Mouse (Mus musculus): ENCODE results near the gene Glb1l3. TPM values are rescaled to one million over a fixed set of nuclear protein-coding genes. Genes with fewer than 3 reads are reported as not detected.
A peak's percentile ranks its signal among the peaks of the same experiment; 100 is the strongest.
"Not testable (repeated sequence)": the region's sequence is repeated elsewhere in the genome, so short reads cannot be mapped to it uniquely, and the experiment has no call there.

Gene Glb1l3
- polyA plus RNA-seq (2015; fragmentation: Nextera tagmentation; extraction: Ambion mirVana), result not detected in 2 replicates

DNA sequence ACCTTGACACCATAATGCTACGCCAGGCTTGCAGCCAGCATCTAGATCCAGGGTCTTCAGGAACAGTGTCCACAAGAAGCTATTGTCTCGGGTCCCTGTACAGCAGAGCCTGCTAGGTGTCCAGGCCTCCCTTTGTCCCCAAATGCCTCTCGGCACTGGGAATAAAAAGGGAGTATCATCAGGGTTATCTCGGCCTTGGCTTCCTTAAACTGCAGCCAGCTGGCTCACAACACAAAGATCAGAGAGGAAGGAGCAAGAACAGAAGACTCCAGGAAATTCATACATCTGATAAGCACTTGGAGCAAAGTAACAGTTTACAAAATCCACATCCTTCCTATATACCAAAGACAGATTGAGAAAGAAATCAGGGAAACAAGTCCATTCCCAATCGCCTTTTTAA, at the start of gene Glb1l3:
Gene Glb1l3 (minus strand): TSS at position 140 of the 400 bp plus-strand sequence.
- no peak within 1 kb of the TSS for H3K27ac ChIP-seq
- H3K4me3 ChIP-seq (replicated peaks), result no peak within 1 kb of the TSS
- H3K9me3 ChIP-seq, result no peaks in the 10 kb centered on the region
- no peaks in the 10 kb centered on the region for H3K36me3 ChIP-seq
- H3K4me1 ChIP-seq (replicated peaks), result no peaks in the 10 kb centered on the region
- no peak within 1 kb of the TSS for H3K9ac ChIP-seq (replicated peaks)
- H3K27me3 ChIP-seq, result no peaks in the 10 kb centered on the region
- H3K4me2 ChIP-seq (replicated peaks), result no peak within 1 kb of the TSS
- ATAC-seq, result no peak
- 85% methylated on average over 5 of the region's 5 CpGs for WGBS

DNA sequence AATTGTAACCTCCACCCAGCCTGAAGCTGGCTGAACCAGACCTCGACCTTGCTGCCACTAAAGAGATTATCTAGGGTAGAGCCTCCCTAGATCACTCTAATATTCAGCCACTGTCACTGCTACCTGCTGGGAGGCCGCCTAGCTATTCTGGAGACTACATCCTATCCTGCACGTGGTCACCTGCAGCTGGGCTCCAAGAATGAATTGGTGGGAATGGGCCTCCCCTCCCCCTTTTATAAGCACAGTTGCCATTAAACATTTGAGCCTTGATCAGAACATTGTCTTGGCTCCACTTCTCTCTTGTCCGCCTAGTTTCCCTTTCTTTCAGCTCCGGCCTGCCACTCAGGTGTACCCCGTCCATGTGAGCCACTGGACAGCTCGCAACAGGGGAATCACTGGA, 9.2 kb upstream of the Glb1l3 start:
- not testable (repeated sequence) for H3K9me3 ChIP-seq; H3K4me3 ChIP-seq (replicated peaks); H3K27ac ChIP-seq; H3K27me3 ChIP-seq; H3K4me1 ChIP-seq (replicated peaks); ATAC-seq; H3K9ac ChIP-seq (replicated peaks); H3K4me2 ChIP-seq (replicated peaks); H3K36me3 ChIP-seq
- 77% methylated on average over 7 of the region's 7 CpGs for WGBS

DNA sequence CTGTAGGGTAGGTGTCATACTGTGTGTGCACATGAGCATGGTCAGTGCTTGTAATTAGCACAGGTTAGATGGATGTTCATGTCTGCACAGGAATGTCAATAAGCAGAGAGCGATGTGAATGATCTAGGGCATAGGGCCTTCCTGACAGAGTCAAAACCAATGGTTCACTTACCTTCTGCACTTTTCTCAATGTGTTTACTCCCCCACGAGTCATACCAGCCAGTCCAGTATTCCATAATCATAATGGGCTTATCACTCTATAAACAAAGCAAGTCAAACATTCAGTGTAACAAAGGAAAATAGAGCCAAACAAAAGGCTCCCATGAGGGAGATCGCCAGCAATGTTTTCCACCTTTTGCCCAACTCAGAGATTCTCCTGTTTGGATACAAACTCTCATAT, 29.6 kb downstream of the Glb1l3 start:
- ATAC-seq, result no peak
- Histone ChIP-seq H3K27ac (no peak overlapping the region), H3K9me3 (no peaks in the 10 kb centered on the region), H3K4me3 (replicated peaks) (no peak overlapping the region), H3K27me3 (no peaks in the 10 kb centered on the region), H3K36me3 (no peaks in the 10 kb centered on the region), H3K4me1 (replicated peaks) (peaks cover 6% of the 10 kb centered on the region; the same call in 1 of the 2 replicates), H3K9ac (replicated peaks) (no peak overlapping the region), H3K4me2 (replicated peaks) (no peak overlapping the region)
- WGBS, result 85% methylated on average over 3 of the region's 3 CpGs

DNA sequence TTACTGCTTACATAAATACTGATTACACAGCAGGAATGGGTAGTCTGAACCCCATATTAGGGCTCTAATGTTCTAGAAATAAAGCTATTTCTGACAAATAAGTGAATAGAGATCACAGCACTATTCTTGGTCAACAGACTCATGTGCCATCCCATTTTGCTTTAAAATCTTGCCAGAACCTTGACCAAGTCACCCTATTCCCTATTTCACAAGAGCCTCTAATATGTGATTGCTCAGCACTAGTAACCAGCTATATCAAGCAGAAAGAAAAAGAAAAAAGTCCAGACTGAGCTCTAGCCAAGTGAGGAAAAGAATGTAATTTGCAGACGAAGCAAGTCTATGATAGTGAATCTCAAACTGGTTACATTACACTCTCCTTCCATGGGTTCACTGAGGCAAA, 40.7 kb downstream of the Glb1l3 start:
- no peaks in the 10 kb centered on the region for H3K9me3 ChIP-seq
- H3K4me1 ChIP-seq (replicated peaks), result no peaks in the 10 kb centered on the region
- H3K9ac ChIP-seq (replicated peaks), result no peak overlapping the region
- H3K27me3 ChIP-seq, result no peaks in the 10 kb centered on the region
- H3K27ac ChIP-seq, result no peak overlapping the region
- ATAC-seq, result no peak
- WGBS, result 88% methylated on average over 1 of the region's 1 CpGs
- no peak overlapping the region for H3K4me2 ChIP-seq (replicated peaks)
- no peaks in the 10 kb centered on the region for H3K36me3 ChIP-seq
- no peak overlapping the region for H3K4me3 ChIP-seq (replicated peaks)

DNA sequence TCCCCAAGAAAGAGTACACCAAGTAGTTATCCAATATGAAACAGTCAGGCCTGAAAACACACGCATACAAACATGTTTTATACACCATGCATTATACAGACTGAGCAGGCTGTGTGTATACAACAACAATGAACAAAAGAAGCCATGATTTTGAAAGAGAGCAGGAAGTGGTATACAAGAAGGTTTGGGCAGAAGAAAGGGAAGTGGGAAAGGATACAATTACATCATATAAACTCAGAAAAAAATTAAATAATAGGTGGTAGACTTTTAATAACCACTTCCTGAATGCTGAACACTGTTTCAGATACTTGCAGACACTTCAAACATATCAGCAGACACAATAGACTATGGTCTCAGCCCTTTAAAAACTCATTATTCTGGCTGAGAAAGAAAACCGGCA, 52.0 kb downstream of the Glb1l3 start:
- ATAC-seq, result no peak
- Histone ChIP-seq H3K36me3 (no peaks in the 10 kb centered on the region), H3K4me2 (replicated peaks) (no peak overlapping the region), H3K27ac (no peak overlapping the region), H3K9me3 (no peaks in the 10 kb centered on the region), H3K27me3 (no peaks in the 10 kb centered on the region), H3K4me3 (replicated peaks) (no peak overlapping the region), H3K4me1 (replicated peaks) (peaks cover 5% of the 10 kb centered on the region), H3K9ac (replicated peaks) (no peak overlapping the region)
- 80% methylated on average over 2 of the region's 2 CpGs for WGBS

DNA sequence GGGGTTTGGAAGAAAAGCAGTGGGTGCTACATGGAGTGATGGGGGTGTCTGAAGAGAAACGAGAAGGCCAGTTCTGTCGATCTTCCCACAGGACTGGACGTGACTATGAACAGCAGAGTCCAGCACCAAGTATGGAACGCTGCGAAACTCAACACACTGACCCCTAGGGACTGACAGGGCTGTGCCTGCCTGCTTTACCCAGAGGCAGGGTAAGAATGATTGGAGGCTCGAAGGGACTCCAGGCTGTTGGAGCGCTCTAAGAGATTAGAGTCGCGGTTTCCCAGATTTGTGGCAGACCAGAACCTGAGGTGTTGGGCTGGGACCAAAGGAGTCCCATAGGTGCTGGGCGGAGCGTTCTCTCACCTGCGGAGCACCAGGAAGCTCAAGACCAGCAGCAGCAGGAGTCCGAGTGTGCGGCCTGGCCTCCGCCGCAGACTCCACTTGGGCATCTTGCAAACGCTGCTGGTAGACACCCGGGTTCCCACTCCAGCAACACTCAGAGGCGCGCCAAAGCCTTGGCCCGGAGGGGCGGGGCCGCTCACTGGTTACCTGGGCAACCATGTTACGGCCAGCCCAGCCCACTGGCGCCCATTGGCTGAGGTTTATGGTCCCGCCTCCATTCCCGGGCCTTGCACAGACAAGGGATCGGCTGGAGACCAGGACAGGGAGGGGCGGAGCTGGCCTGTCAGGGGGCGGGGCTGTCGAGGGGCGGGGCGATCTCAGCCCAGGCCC, 54.6 kb downstream of the Glb1l3 start, which contains the start of gene Glb1l2:
Gene Glb1l2 (minus strand): TSS at position 534 of the 732 bp plus-strand sequence.
- Histone ChIP-seq H3K9ac (replicated peaks) (peak within 1 kb of the TSS; percentile 65), H3K4me1 (replicated peaks) (peaks cover 5% of the 10 kb centered on the region), H3K4me3 (replicated peaks) (peak within 1 kb of the TSS; percentile 53), H3K9me3 (no peaks in the 10 kb centered on the region), H3K4me2 (replicated peaks) (peak within 1 kb of the TSS; percentile 88), H3K27me3 (no peaks in the 10 kb centered on the region), H3K27ac (no peak within 1 kb of the TSS), H3K36me3 (no peaks in the 10 kb centered on the region)
- WGBS, result under 1% methylated on average over 33 of the region's 33 CpGs
- peak; percentile 100 for ATAC-seq

DNA sequence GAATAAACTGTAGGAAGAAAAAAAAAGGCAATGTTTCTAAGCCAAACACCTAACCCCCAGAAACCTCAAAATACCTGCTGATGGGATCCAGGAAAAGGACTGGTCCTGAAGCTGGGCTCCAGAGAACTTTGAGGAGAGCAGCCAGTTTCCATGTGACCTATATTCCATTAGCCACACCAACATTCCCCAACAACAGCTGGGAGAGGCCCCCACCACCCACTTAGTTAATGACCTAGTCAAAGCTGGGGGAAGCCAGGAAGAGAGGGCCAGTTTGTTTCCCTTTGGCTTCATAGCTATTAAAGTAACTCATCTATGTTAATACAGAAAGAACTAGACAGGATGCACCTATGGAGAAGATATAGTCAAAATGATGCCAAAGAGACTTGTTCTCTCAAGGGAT, 56.4 kb downstream of the Glb1l3 start:
- Histone ChIP-seq H3K9ac (replicated peaks) (no peak overlapping the region), H3K27ac (no peak overlapping the region), H3K9me3 (no peaks in the 10 kb centered on the region), H3K36me3 (no peaks in the 10 kb centered on the region), H3K27me3 (no peaks in the 10 kb centered on the region), H3K4me2 (replicated peaks) (no peak overlapping the region), H3K4me3 (replicated peaks) (no peak overlapping the region), H3K4me1 (replicated peaks) (peaks cover 5% of the 10 kb centered on the region)
- ATAC-seq, result no peak

DNA sequence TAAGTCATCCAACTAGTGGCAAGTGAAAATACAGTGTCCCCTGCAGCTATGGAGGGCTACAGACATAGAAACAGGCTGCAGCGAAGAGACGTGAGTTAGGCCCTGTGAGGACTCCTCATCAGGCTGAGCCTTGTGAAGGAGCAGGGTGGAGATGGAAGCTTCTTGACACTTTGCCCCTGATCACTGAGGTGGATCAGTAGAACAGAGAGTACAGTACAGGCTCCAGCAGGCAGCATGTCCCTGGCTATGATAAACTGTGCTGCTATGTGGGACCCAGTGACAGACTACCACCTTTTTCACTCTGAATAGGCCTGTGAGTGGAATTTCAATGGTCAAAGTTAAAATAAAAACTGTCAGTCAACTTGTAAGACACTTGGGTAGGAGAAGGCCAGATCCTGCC, 60.3 kb downstream of the Glb1l3 start:
- ATAC-seq, result no peak
- Histone ChIP-seq H3K27me3 (no peaks in the 10 kb centered on the region), H3K36me3 (no peaks in the 10 kb centered on the region), H3K27ac (no peak overlapping the region), H3K4me3 (replicated peaks) (no peak overlapping the region), H3K4me2 (replicated peaks) (no peak overlapping the region), H3K9me3 (no peaks in the 10 kb centered on the region), H3K4me1 (replicated peaks) (no peaks in the 10 kb centered on the region), H3K9ac (replicated peaks) (no peak overlapping the region)
- 97% methylated on average over 2 of the region's 2 CpGs for WGBS

DNA sequence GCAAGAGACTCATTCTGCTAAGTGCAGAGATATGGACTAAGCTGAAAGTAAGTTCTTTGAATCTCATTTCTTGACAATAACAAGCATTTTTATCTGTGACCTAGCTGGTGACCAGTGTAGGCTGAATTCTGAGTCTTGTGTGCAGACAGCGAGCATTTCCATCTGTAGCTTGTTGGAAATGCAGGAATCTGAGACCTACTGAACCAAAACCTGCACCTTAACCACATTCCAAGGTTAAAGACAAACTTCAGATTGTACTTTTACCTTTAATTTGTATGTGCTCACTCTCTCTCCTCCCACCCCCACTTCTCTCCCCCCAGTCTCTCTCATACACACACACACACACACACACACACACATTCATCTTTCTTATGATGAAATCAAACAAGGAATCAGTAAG, 62.0 kb downstream of the Glb1l3 start:
- H3K9me3 ChIP-seq, result no peaks in the 10 kb centered on the region
- no peak for ATAC-seq
- no peak overlapping the region for H3K4me3 ChIP-seq (replicated peaks)
- no peaks in the 10 kb centered on the region for H3K36me3 ChIP-seq
- H3K4me1 ChIP-seq (replicated peaks), result no peaks in the 10 kb centered on the region
- H3K27ac ChIP-seq, result no peak overlapping the region
- H3K4me2 ChIP-seq (replicated peaks), result no peak overlapping the region
- 91% methylated on average over 1 of the region's 1 CpGs for WGBS
- H3K27me3 ChIP-seq, result no peaks in the 10 kb centered on the region
- no peak overlapping the region for H3K9ac ChIP-seq (replicated peaks)

DNA sequence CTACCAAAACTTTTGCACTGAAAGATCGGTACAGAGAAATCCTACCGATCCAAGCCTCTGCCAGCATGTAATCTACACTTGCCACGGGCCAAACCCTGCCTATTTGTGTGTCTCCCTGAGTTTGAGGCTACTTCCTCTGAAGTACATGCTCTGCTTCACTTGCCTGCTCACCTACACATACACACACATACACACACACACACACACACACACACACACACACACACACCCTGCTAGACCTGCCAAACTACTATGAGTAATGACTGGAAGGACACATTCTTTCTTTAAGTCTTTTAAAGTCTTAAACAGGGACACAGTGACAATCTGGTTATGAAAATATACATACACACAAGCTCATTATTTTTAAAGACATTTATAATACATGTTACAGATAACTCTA, 62.5 kb downstream of the Glb1l3 start:
- Histone ChIP-seq H3K4me1 (replicated peaks) (no peaks in the 10 kb centered on the region), H3K9ac (replicated peaks) (no peak overlapping the region), H3K27me3 (no peaks in the 10 kb centered on the region), H3K27ac (no peak overlapping the region), H3K4me3 (replicated peaks) (no peak overlapping the region), H3K9me3 (no peaks in the 10 kb centered on the region), H3K4me2 (replicated peaks) (no peak overlapping the region), H3K36me3 (no peaks in the 10 kb centered on the region)
- 93% methylated on average over 3 of the region's 3 CpGs for WGBS
- no peak for ATAC-seq

DNA sequence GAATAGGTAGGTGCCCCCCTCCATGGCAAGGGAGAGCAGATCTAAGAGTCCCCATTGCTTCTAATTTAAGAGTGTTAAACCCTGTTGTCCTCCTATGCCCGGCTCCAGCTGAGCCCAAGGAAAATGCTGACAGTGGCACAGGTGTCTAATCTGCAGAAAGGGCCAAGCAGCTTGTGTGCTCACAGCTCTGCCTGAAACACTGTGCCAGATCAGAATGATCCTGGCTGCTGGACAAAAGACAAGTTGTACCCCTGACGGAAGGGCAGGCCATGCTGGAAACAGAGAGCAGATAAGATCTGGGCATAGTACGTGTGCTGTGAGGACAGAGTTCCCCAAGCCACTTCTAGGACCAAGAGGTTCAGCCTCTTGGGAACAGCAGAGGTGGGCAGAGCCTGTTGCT, 67.9 kb downstream of the Glb1l3 start:
- ATAC-seq, result 0 out of 2 replicates have a peak, but pooled peaks have one; percentile 30
- H3K9me3 ChIP-seq, result no peaks in the 10 kb centered on the region
- no peak overlapping the region for H3K4me3 ChIP-seq (replicated peaks)
- H3K9ac ChIP-seq (replicated peaks), result no peak overlapping the region
- H3K4me1 ChIP-seq (replicated peaks), result no peaks in the 10 kb centered on the region
- no peaks in the 10 kb centered on the region for H3K27me3 ChIP-seq
- WGBS, result 77% methylated on average over 3 of the region's 3 CpGs
- no peak overlapping the region for H3K4me2 ChIP-seq (replicated peaks)
- no peak overlapping the region for H3K27ac ChIP-seq
- no peaks in the 10 kb centered on the region for H3K36me3 ChIP-seq

DNA sequence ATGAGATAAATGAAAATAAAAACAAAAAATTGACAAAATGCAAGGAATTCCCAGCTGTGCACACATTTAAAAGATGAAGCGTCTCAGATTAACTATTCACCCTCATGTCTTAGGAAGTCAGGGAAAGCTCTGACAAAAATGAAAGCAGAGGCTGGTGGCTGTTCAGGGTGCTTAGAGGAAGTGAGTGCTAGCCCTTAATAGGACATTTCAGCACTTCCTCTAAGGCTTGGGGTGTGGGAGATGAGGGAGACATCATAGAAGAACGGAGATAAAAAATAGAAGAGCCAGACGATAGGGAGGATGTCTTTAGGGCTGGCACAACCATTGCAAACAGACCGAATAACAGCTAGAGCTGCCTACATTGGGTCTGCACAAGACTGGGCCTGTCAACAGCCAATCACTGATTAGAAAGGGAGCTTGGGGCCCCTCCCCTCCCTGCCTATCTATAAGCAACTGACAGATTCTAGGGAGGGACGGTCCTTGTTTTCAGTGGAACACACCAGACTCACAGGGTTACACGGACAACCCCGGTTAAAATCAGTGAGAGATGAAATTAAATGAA, 77.2 kb downstream of the Glb1l3 start:
- H3K9me3 ChIP-seq, result no peaks in the 10 kb centered on the region
- H3K27me3 ChIP-seq, result no peaks in the 10 kb centered on the region
- H3K4me2 ChIP-seq (replicated peaks), result 0 out of 2 replicates have a peak overlapping the region, but pooled peaks have one; percentile 5
- WGBS, result 58% methylated on average over 7 of the region's 7 CpGs
- H3K4me1 ChIP-seq (replicated peaks), result no peaks in the 10 kb centered on the region
- peak; percentile 79 for ATAC-seq
- H3K36me3 ChIP-seq, result no peaks in the 10 kb centered on the region
- H3K4me3 ChIP-seq (replicated peaks), result no peak overlapping the region
- no peak overlapping the region for H3K27ac ChIP-seq
- no peak overlapping the region for H3K9ac ChIP-seq (replicated peaks)

DNA sequence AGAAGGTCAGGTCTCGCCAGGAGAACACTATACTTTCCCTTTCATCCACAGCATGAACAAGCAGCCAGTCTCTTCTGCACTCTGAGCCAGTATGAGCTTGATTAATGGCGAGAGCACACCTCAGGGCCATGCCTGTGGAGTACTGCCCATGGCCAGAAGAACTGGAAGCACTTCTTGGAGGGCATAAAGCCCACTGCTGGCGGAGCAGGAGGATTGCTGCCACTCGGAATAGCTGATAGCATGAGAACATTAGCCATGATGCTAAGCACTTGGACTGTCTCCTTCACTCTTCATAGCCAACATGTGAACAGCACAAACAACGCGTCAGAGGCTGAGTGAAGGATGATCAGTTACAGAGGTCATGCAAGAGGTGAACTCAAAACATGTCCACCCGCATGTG, 82.3 kb downstream of the Glb1l3 start:
- H3K4me2 ChIP-seq (replicated peaks), result no peak overlapping the region
- no peaks in the 10 kb centered on the region for H3K9me3 ChIP-seq
- WGBS, result 86% methylated on average over 7 of the region's 7 CpGs
- no peak overlapping the region for H3K9ac ChIP-seq (replicated peaks)
- H3K4me1 ChIP-seq (replicated peaks), result no peaks in the 10 kb centered on the region
- H3K27me3 ChIP-seq, result no peaks in the 10 kb centered on the region
- no peak overlapping the region for H3K27ac ChIP-seq
- no peak for ATAC-seq
- no peak overlapping the region for H3K4me3 ChIP-seq (replicated peaks)
- no peaks in the 10 kb centered on the region for H3K36me3 ChIP-seq

All from midbrain, embryonic 13.5 days (tissue).